Mouse (Mus musculus): ENCODE measurements at regions not wholly inside any gene's neighbourhood (a gene's known extent, or its start where the extent isn't known, plus 50 kb on each side); places are given as distances from the start of the nearest gene placed in this dataset.
"Not testable (repeated sequence)": the region's sequence is repeated elsewhere in the genome, so short reads cannot be mapped to it uniquely, and the experiment has no call there.

DNA sequence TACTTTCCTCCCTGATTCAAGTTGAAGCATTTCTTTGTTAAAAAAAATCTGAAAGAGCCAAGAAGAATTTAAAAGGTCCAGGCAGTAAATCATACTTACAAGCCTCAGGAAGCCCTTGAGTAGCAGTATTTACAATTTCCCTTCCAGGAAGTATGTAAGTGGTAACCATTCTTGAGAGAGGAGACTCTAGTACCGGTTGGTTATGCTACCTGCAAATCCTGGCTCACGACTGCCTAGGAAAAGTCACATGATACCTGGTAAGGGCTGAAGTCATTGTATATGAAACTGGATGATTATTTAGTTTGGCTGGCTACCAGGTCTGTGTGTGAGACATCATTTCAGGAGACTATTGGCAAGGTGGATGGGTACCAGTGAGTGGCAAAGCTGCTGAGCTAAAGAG is 524.0 kb upstream of the Igfbp7 start:
- no peaks in the 10 kb centered on the region for H3K27me3 ChIP-seq (ENCODE audit: control insufficient read depth, insufficient read depth, low read length)
- H3K27ac ChIP-seq (replicated peaks), result no peak overlapping the region
- H3K9me3 ChIP-seq (ENCODE audit: control insufficient read depth, low read length), result no peaks in the 10 kb centered on the region
- no peak overlapping the region for H3K9ac ChIP-seq (ENCODE audit: low read length)
- H3K4me2 ChIP-seq (replicated peaks; ENCODE audit: low read depth), result no peak overlapping the region
- no peaks in the 10 kb centered on the region for H3K36me3 ChIP-seq (ENCODE audit: control insufficient read depth, insufficient read depth, low read length)
- 56% methylated on average over 2 of the region's 2 CpGs for WGBS
- no peak overlapping the region for H3K4me3 ChIP-seq (ENCODE audit: low read depth, low read length)
- TF ChIP-seq CTCF (IDR thresholded peaks at IDR 0.05; ENCODE audit: low read depth), result no peak
- TF ChIP-seq EP300 (optimal IDR thresholded peaks at IDR 0.05), result no peak
- no peak for DNase-seq (ENCODE audit: low spot score)
- ATAC-seq (ENCODE audit: low FRiP score, low TSS enrichment), result no peak
- no peaks in the 10 kb centered on the region for H3K4me1 ChIP-seq (replicated peaks; ENCODE audit: control insufficient read depth, insufficient read depth)

DNA sequence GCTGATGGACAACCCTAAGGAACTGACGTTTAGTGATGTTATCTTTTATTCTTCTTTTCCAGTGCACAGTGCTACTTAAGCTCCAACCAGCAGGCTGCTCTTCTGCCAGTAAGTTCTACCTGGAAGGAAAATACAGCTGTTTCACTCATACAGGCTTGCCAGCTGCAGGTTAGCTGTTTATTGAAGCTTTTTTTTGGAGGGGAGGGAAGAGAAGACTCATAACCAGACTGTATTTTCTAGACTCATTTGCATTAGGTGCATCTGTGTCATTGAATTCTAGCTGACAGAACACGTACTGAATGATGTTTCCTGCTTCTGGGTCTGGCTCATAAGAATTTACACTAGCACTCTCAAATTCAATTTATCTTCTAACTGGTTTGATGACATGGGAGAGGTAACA is 513.3 kb upstream of the Igfbp7 start:
- Histone ChIP-seq H3K9ac (ENCODE audit: low read length) (no peak overlapping the region), H3K27me3 (ENCODE audit: control insufficient read depth, insufficient read depth, low read length) (no peaks in the 10 kb centered on the region), H3K4me1 (replicated peaks; ENCODE audit: control insufficient read depth, insufficient read depth) (no peaks in the 10 kb centered on the region), H3K27ac (replicated peaks) (no peak overlapping the region), H3K9me3 (ENCODE audit: control insufficient read depth, low read length) (no peaks in the 10 kb centered on the region), H3K4me3 (ENCODE audit: low read depth, low read length) (no peak overlapping the region), H3K4me2 (replicated peaks; ENCODE audit: low read depth) (no peak overlapping the region), H3K36me3 (ENCODE audit: control insufficient read depth, insufficient read depth, low read length) (no peaks in the 10 kb centered on the region)
- no peak for TF ChIP-seq CTCF (IDR thresholded peaks at IDR 0.05; ENCODE audit: low read depth)
- TF ChIP-seq EP300 (optimal IDR thresholded peaks at IDR 0.05), result no peak
- DNase-seq (ENCODE audit: low spot score), result no peak
- no peak for ATAC-seq (ENCODE audit: low FRiP score, low TSS enrichment)
- WGBS, result 58% methylated on average over 2 of the region's 2 CpGs

DNA sequence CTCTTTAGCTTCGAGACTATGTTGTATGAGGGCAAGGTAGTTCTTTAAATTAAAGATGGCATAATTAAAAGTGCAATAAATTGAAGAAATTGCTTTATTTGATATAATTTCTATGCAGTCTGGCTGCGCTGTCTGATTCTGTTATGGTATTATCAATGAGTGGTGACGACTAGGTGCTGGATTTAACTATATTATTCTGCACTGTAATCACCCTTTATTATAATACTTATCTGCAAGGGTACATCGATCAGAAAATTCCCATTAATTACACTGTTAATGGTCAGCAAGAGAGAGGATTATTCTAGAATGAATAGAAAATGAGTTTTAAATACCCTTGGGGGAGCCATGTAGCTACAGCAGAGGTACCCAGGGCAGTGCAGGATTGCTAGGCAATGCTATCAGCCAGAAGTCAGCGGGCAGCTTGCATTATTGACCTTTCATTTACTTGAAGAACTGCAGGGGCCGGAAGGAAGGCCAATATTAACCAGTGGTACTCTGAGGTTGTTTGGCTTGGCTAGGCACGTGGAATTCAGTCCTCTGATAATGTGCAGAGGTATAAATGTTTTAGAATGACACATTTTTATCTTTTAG is 509.3 kb upstream of the Igfbp7 start:
- no peak overlapping the region for H3K4me2 ChIP-seq (replicated peaks; ENCODE audit: low read depth)
- no peaks in the 10 kb centered on the region for H3K9me3 ChIP-seq (ENCODE audit: control insufficient read depth, low read length)
- H3K27ac ChIP-seq (replicated peaks), result no peak overlapping the region
- ATAC-seq (ENCODE audit: low FRiP score, low TSS enrichment) (no peak), DNase-seq (ENCODE audit: low spot score) (no peak)
- no peak overlapping the region for H3K4me3 ChIP-seq (ENCODE audit: low read depth, low read length)
- H3K4me1 ChIP-seq (replicated peaks; ENCODE audit: control insufficient read depth, insufficient read depth), result no peaks in the 10 kb centered on the region
- no peaks in the 10 kb centered on the region for H3K27me3 ChIP-seq (ENCODE audit: control insufficient read depth, insufficient read depth, low read length)
- H3K9ac ChIP-seq (ENCODE audit: low read length), result no peak overlapping the region
- WGBS, result 56% methylated on average over 7 of the region's 7 CpGs
- no peaks in the 10 kb centered on the region for H3K36me3 ChIP-seq (ENCODE audit: control insufficient read depth, insufficient read depth, low read length)
- TF ChIP-seq EP300 (optimal IDR thresholded peaks at IDR 0.05), result no peak
- no peak for TF ChIP-seq CTCF (IDR thresholded peaks at IDR 0.05; ENCODE audit: low read depth)

DNA sequence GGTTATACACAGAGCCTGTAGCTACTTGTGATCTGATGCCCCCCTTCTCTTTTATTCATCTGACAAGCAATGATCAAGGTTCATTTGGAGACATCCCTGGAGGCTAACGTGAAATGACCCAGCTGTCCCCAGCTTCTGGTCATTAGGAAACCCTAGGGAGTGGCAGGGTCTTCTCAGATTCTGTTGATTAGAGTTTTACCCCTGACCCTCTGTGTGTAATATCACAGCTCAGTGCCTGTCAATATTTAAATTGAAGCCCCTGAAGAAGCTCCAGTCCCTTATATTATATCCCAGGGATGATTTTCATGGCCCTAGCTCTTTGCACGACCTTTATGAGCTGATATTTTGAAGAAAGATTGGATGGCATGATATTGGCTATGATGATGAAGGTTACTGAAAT is 508.5 kb upstream of the Igfbp7 start:
- ATAC-seq (ENCODE audit: low FRiP score, low TSS enrichment), result no peak
- H3K4me2 ChIP-seq (replicated peaks; ENCODE audit: low read depth), result no peak overlapping the region
- H3K4me3 ChIP-seq (ENCODE audit: low read depth, low read length), result no peak overlapping the region
- no peak overlapping the region for H3K27ac ChIP-seq (replicated peaks)
- no peak overlapping the region for H3K9ac ChIP-seq (ENCODE audit: low read length)
- no peaks in the 10 kb centered on the region for H3K9me3 ChIP-seq (ENCODE audit: control insufficient read depth, low read length)
- TF ChIP-seq CTCF (IDR thresholded peaks at IDR 0.05; ENCODE audit: low read depth), result no peak
- TF ChIP-seq EP300 (optimal IDR thresholded peaks at IDR 0.05), result no peak
- no peaks in the 10 kb centered on the region for H3K36me3 ChIP-seq (ENCODE audit: control insufficient read depth, insufficient read depth, low read length)
- no peaks in the 10 kb centered on the region for H3K27me3 ChIP-seq (ENCODE audit: control insufficient read depth, insufficient read depth, low read length)
- no peak for DNase-seq (ENCODE audit: low spot score)
- 66% methylated on average over 2 of the region's 2 CpGs for WGBS
- H3K4me1 ChIP-seq (replicated peaks; ENCODE audit: control insufficient read depth, insufficient read depth), result no peaks in the 10 kb centered on the region

DNA sequence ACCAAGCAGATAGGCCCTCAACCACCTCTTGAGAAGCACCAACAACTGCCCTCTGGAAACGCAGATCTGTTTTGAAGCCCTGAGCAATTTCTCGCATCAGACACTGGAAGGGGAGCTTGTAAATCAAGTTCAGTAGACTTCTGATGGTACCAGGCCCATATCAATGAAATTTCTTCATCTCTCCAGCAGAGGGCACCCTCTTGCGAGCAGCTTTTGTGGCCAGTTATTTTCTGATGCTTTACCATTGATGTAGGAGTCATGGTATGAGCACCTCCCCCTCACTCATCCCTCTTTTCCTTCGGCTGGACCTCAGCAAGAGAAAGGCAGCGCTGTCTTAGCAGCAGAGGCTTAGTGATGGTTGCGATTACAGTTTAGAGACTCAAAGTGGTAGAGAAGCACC is 501.4 kb upstream of the Igfbp7 start:
- H3K4me2 ChIP-seq (replicated peaks; ENCODE audit: low read depth), result no peak overlapping the region
- H3K4me1 ChIP-seq (replicated peaks; ENCODE audit: control insufficient read depth, insufficient read depth), result no peaks in the 10 kb centered on the region
- H3K9ac ChIP-seq (ENCODE audit: low read length), result no peak overlapping the region
- DNase-seq (ENCODE audit: low spot score), result no peak
- peak; percentile 74 for TF ChIP-seq CTCF (IDR thresholded peaks at IDR 0.05; ENCODE audit: low read depth)
- TF ChIP-seq EP300 (optimal IDR thresholded peaks at IDR 0.05), result no peak
- WGBS, result 54% methylated on average over 6 of the region's 6 CpGs
- no peaks in the 10 kb centered on the region for H3K9me3 ChIP-seq (ENCODE audit: control insufficient read depth, low read length)
- H3K27me3 ChIP-seq (ENCODE audit: control insufficient read depth, insufficient read depth, low read length), result no peaks in the 10 kb centered on the region
- ATAC-seq (ENCODE audit: low FRiP score, low TSS enrichment), result no peak
- H3K4me3 ChIP-seq (ENCODE audit: low read depth, low read length), result no peak overlapping the region
- H3K36me3 ChIP-seq (ENCODE audit: control insufficient read depth, insufficient read depth, low read length), result no peaks in the 10 kb centered on the region
- no peak overlapping the region for H3K27ac ChIP-seq (replicated peaks)

DNA sequence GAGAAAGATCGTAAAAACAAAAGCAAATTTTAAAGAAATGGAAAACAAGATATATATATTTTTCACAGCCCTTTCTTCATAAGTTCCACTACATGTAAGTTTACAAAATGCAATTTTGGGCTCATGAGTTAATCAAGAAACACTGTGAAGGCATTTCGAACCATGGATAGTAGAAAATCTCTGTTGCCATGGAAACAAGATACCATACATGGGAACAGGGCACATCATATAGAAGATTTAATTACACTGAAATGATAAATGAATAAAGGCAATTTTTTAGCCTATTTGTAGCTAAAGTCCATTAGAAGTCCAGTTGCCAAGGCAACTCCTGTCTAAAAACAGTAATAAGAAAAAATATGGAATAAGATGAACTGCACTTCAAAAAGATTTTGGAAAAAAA is 484.2 kb upstream of the Igfbp7 start:
- not testable (repeated sequence) for H3K27me3 ChIP-seq (ENCODE audit: control insufficient read depth, insufficient read depth, low read length); H3K4me1 ChIP-seq (replicated peaks; ENCODE audit: control insufficient read depth, insufficient read depth); DNase-seq (ENCODE audit: low spot score); H3K36me3 ChIP-seq (ENCODE audit: control insufficient read depth, insufficient read depth, low read length); H3K4me2 ChIP-seq (replicated peaks; ENCODE audit: low read depth); H3K4me3 ChIP-seq (ENCODE audit: low read depth, low read length); H3K9me3 ChIP-seq (ENCODE audit: control insufficient read depth, low read length); ATAC-seq (ENCODE audit: low FRiP score, low TSS enrichment); H3K9ac ChIP-seq (ENCODE audit: low read length); H3K27ac ChIP-seq (replicated peaks)
- WGBS, result 81% methylated on average over 2 of the region's 2 CpGs
